In the genomic region with DNA sequence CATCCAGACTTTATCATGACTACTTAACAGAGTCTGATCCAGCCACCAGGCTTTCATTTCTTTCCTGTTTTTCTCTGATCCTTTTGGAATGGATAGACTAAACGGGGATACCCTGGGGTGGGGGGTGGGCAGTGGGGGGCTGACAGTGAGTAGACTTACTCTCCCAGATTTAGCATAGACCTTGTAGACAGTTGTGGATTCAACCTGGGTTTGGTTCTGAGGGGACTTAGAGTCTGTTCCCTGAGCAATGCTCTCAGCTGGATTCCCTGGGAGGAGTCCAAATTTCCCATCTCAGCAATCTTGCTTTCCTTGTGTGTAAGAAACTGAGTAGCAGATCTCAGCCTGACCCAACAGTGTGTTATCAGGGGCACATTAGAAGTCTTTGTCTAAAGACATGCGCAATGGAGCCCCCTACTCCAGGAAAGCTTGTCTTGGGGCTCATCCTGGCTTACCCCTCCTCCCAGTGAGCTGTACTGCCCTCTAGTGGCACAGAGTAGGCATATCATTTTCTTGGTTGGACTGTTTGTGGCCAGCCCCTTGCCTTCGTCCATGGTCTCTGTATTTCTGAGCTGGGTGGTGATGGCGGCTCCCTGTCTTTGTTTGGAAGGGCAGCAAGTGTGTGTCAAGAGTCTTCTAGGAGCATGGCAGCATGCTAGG, we compare ENCODE assay signal across 9 mouse cellular contexts. TPM values are rescaled to one million over a fixed set of nuclear protein-coding genes. Genes with fewer than 3 reads are reported as not detected.
DNase-seq lines count a peak whose midpoint lies in the region; ATAC-seq and TF ChIP-seq lines count a peak whose summit lies in the region.
"Had no signal": no experiment of that assay in that cellular context is flagged by ENCODE, and none has a peak within 500 bp of the region (broad histone marks: within the 10 kb centered on the region; RNA-seq: fewer than 3 reads in every experiment).

No protein-coding gene starts in this region.

- no peaks in the 10 kb centered on the region for H3K9me3 ChIP-seq in G1E (replicated peaks)
- H3K9me3 ChIP-seq in kidney, embryonic 15.5 days (replicated peaks): no peaks in the 10 kb centered on the region

- H3K27ac ChIP-seq in kidney, embryonic 15.5 days: no peak overlapping the region
- no peak overlapping the region for H3K27ac ChIP-seq in spleen, adult 2 months (ENCODE audit: insufficient read depth, low read length)

- H3K36me3 ChIP-seq in G1E (replicated peaks): no peaks in the 10 kb centered on the region
- no peaks in the 10 kb centered on the region for H3K36me3 ChIP-seq in kidney, embryonic 15.5 days
- no peaks in the 10 kb centered on the region for H3K36me3 ChIP-seq in spleen, adult 2 months (ENCODE audit: control insufficient read depth, insufficient read depth, low read length)

- 0 out of 2 replicates have a peak, but pooled peaks have one; percentile 48 for ATAC-seq in G1E (ENCODE audit: extremely low read depth, insufficient number of reproducible peaks, low FRiP score, poor library complexity, severe bottlenecking)
- peak; percentile 94 for ATAC-seq in granulocyte monocyte progenitor cell, adult 5-6 weeks (replicated peaks; ENCODE audit: poor library complexity, severe bottlenecking)
- ATAC-seq in kidney, embryonic 15.5 days (replicated peaks; ENCODE audit: low FRiP score): peak; percentile 55
- peak; percentile 79 for ATAC-seq in megakaryocyte-erythroid progenitor cell, adult 5-6 weeks (replicated peaks; ENCODE audit: low FRiP score, low TSS enrichment, poor library complexity, severe bottlenecking)

- no peaks in the 10 kb centered on the region for H3K4me1 ChIP-seq in G1E (ENCODE audit: insufficient read depth, low read depth, low read length)
- H3K4me1 ChIP-seq in kidney, embryonic 15.5 days: peaks cover under 1% of the 10 kb centered on the region; the same call in 1 of the 2 replicates
- H3K4me1 ChIP-seq in spleen, adult 2 months (ENCODE audit: control insufficient read depth, insufficient read depth, insufficient read length): no peaks in the 10 kb centered on the region

- TF ChIP-seq CTCF in G1E (IDR thresholded peaks at IDR 0.05; ENCODE audit: low read depth, low read length): peak; percentile 65
- TF ChIP-seq CTCF in spleen, adult 2 months (IDR thresholded peaks at IDR 0.05; ENCODE audit: extremely low read depth, insufficient read depth, insufficient read length, insufficient replicate concordance): peak; percentile 73; the same call in 1 of the 2 replicates

- WGBS in kidney, embryonic 15.5 days: 30% methylated on average over 4 of the region's 4 CpGs
- WGBS in spleen, adult 2 months: 45% methylated on average over 4 of the region's 4 CpGs

- no peak for TF ChIP-seq POLR2A in spleen, adult 2 months (IDR thresholded peaks at IDR 0.05; ENCODE audit: low read depth, low read length)

- DNase-seq in gastrocnemius, adult 18-20 months (ENCODE audit: low spot score): peak; percentile 42
- DNase-seq in gastrocnemius, adult 8-10 months (ENCODE audit: low spot score in 2 of 2): no peak
- DNase-seq in G1E (ENCODE audit: low spot score): peak; percentile 11
- DNase-seq in cerebellum, postnatal 10 days: peak; percentile 78 to 83
- peak in 1 of 2 experiments; percentile 35 for DNase-seq in spleen, adult 2 months (ENCODE audit: low read depth in 1 of 2, low spot score in 2 of 2)

- H3K4me3 ChIP-seq in G1E (ENCODE audit: low read depth, low read length): no peak overlapping the region
- H3K4me3 ChIP-seq in kidney, embryonic 15.5 days (replicated peaks): no peak overlapping the region
- no peak overlapping the region for H3K4me3 ChIP-seq in spleen, adult 2 months (ENCODE audit: extremely low read depth, insufficient read depth, insufficient read length)
- H3K4me3 ChIP-seq: megakaryocyte, embryonic 14.5 days had no signal

- no peaks in the 10 kb centered on the region for H3K27me3 ChIP-seq in G1E (ENCODE audit: insufficient read depth, low read length)
- H3K27me3 ChIP-seq in kidney, embryonic 15.5 days: no peaks in the 10 kb centered on the region
- H3K27me3 ChIP-seq in spleen, adult 2 months (ENCODE audit: control insufficient read depth, insufficient read depth, low read length): no peaks in the 10 kb centered on the region

- H3K4me2 ChIP-seq in kidney, embryonic 15.5 days: no peak overlapping the region

- H3K9ac ChIP-seq in kidney, embryonic 15.5 days: no peak overlapping the region

RNA-seq across cellular contexts. Expression of a gene that starts 6.5 kb away (rescaled TPM):
- total RNA-seq in gastrocnemius, adult 18-20 months (2021): under 1 TPM in 1 of 2 experiments, not detected in 1; 0.40 TPM
- under 1 TPM in 2 of 4 experiments, not detected in 2; 0.19 to 0.27 TPM for total RNA-seq in gastrocnemius, adult 8-10 months (2022)
- total RNA-seq in G1E (2014; fragmentation: Nextera tagmentation) (not detected in 2 replicates), G1E (2017) (not detected in 2 replicates)
- polyA plus RNA-seq in G1E (2012): not detected in 2 replicates
- not detected in 2 replicates for total RNA-seq in granulocyte monocyte progenitor cell, adult 5-6 weeks (2014; fragmentation: Nextera tagmentation)
- total RNA-seq in granulocyte monocyte progenitor cell, adult 5-6 weeks (2017): not detected in 2 replicates
- 11.0 and 14.0 TPM in 2 replicates for polyA plus RNA-seq in kidney, embryonic 15.5 days (2015; fragmentation: Nextera tagmentation; extraction: Ambion mirVana)
- not detected in 2 replicates for total RNA-seq in megakaryocyte-erythroid progenitor cell, adult 5-6 weeks (2014; fragmentation: Nextera tagmentation)
- total RNA-seq in megakaryocyte-erythroid progenitor cell, adult 5-6 weeks (2017): not detected in 2 replicates
- 0.12 and 0.26 TPM in 2 replicates for polyA plus RNA-seq in spleen, adult 2 months (2012; rRNA removed)

Comparison
In these comparisons a context has a peak if more than half of its experiments do, and no peak if none do; other contexts are left out.
1. DNase-seq: peak in gastrocnemius, adult 18-20 months (single experiment), G1E (single experiment) and cerebellum, postnatal 10 days (2 of 2); none in gastrocnemius, adult 8-10 months (0 of 2).
2. Peak in every context shown above with its lines, with median percentiles within 50 percentile points of each other: ATAC-seq.